Comparison of ENCODE assay signal across 9 mouse cellular contexts in the genomic region with DNA sequence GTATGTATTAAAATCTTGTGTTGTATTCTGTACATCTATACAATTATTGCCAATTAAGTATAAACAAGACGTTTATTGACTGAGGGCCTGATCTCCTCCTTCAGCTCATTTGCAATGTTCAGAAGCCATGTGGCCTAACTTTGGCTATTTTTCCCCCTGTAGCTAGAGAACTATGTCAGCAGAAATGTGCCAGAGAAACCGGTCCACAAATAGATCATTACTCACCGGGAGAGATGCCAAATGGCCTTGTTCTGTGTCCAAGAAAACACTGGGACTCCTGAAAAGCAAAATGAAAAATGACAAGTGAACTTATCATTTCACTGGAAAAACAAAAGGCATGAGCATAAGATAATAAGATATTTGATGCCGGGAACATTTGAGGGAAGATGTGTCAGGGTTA. TPM values are rescaled to one million over a fixed set of nuclear protein-coding genes. Genes with fewer than 3 reads are reported as not detected.
DNase-seq lines count a peak whose midpoint lies in the region; ATAC-seq lines count a peak whose summit lies in the region.
"Had no signal": no experiment of that assay in that cellular context is flagged by ENCODE, and none has a peak within 500 bp of the region (broad histone marks: within the 10 kb centered on the region; RNA-seq: fewer than 3 reads in every experiment).

No protein-coding gene starts in this region.

- no peaks in the 10 kb centered on the region for H3K36me3 ChIP-seq in heart, embryonic 11.5 days (ENCODE audit: control insufficient read depth, insufficient read depth, low read length)
- H3K36me3 ChIP-seq in hindbrain, embryonic 10.5 days: no peaks in the 10 kb centered on the region
- no peaks in the 10 kb centered on the region for H3K36me3 ChIP-seq in liver, embryonic 11.5 days (ENCODE audit: control insufficient read depth, insufficient read depth, low read length)

- H3K4me1 ChIP-seq in heart, embryonic 11.5 days (ENCODE audit: control insufficient read depth, insufficient read depth, low read length): no peaks in the 10 kb centered on the region
- H3K4me1 ChIP-seq in hindbrain, embryonic 10.5 days (replicated peaks): no peaks in the 10 kb centered on the region
- H3K4me1 ChIP-seq in liver, embryonic 11.5 days (replicated peaks; ENCODE audit: control insufficient read depth, insufficient read depth, low read length): no peaks in the 10 kb centered on the region

- no peak overlapping the region for H3K9ac ChIP-seq in heart, embryonic 11.5 days (ENCODE audit: low read depth, low read length)
- no peak overlapping the region for H3K9ac ChIP-seq in liver, embryonic 11.5 days (ENCODE audit: low read depth, low read length)

- H3K4me3 ChIP-seq in heart, embryonic 11.5 days (ENCODE audit: low read depth, low read length): no peak overlapping the region
- no peak overlapping the region for H3K4me3 ChIP-seq in hindbrain, embryonic 10.5 days
- H3K4me3 ChIP-seq in liver, embryonic 11.5 days (ENCODE audit: low read depth, low read length): no peak overlapping the region

- ATAC-seq in heart, embryonic 11.5 days (replicated peaks; ENCODE audit: insufficient number of reproducible peaks, low FRiP score, low TSS enrichment): no peak
- no peak for ATAC-seq in liver, embryonic 11.5 days (replicated peaks; ENCODE audit: low FRiP score)

- H3K4me2 ChIP-seq in heart, embryonic 11.5 days: no peak overlapping the region
- no peak overlapping the region for H3K4me2 ChIP-seq in liver, embryonic 11.5 days

- H3K27me3 ChIP-seq in heart, embryonic 11.5 days (ENCODE audit: control insufficient read depth, insufficient read depth, low read length): no peaks in the 10 kb centered on the region
- H3K27me3 ChIP-seq in hindbrain, embryonic 10.5 days (ENCODE audit: insufficient read depth, poor library complexity, severe bottlenecking): no peaks in the 10 kb centered on the region
- no peaks in the 10 kb centered on the region for H3K27me3 ChIP-seq in liver, embryonic 11.5 days (replicated peaks; ENCODE audit: control insufficient read depth, insufficient read depth, low read length)
- H3K27me3 ChIP-seq: CH12.LX had no signal

- 49% methylated on average over 4 of the region's 4 CpGs for WGBS in heart, embryonic 11.5 days (ENCODE audit: insufficient replicate concordance)
- 91% methylated on average over 4 of the region's 4 CpGs for WGBS in hindbrain, embryonic 10.5 days
- WGBS in liver, embryonic 11.5 days: 77% methylated on average over 4 of the region's 4 CpGs

- no peaks in the 10 kb centered on the region for H3K9me3 ChIP-seq in heart, embryonic 11.5 days (replicated peaks; ENCODE audit: control insufficient read depth, low read length)
- no peaks in the 10 kb centered on the region for H3K9me3 ChIP-seq in hindbrain, embryonic 10.5 days
- H3K9me3 ChIP-seq in liver, embryonic 11.5 days (ENCODE audit: control insufficient read depth, low read length): no peaks in the 10 kb centered on the region

- peak; percentile 79 to 87 for DNase-seq in heart, adult 18-20 months
- DNase-seq in adrenal gland, adult 8-10 months: peak; percentile 76
- DNase-seq in gastrocnemius, postnatal 14 days: peak; percentile 61
- DNase-seq in layer of hippocampus, adult 11-12 months (ENCODE audit: low spot score): peak; percentile 60
- peak; percentile 55 for DNase-seq in retina, postnatal 1 day
- no peak for DNase-seq in hindbrain, embryonic 10.5 days (ENCODE audit: low spot score)
- DNase-seq in liver, embryonic 11.5 days (ENCODE audit: low spot score): no peak

- intact Hi-C loops in gastrocnemius, postnatal 14 days (cut with DNase I; ENCODE audit: low total_unique reads): no loop called here

- no peak overlapping the region for H3K27ac ChIP-seq in heart, embryonic 11.5 days (ENCODE audit: low read depth, low read length)
- no peak overlapping the region for H3K27ac ChIP-seq in hindbrain, embryonic 10.5 days
- H3K27ac ChIP-seq in liver, embryonic 11.5 days (ENCODE audit: low read depth, low read length): no peak overlapping the region

RNA-seq across cellular contexts. Expression of a gene that starts 13.8 kb away (rescaled TPM):
- under 1 TPM in 1 of 2 experiments, not detected in 1; 0.07 TPM for total RNA-seq in heart, adult 18-20 months (2021)
- polyA plus RNA-seq in heart, embryonic 11.5 days (2014; fragmentation: Nextera tagmentation; extraction: Ambion mirVana): 1.8 and 1.9 TPM in 2 replicates
- total RNA-seq in adrenal gland, adult 8-10 months (2022): under 1 TPM in 2 of 4 experiments, not detected in 2; 0.09 to 0.10 TPM
- under 1 TPM in 1 of 2 experiments, not detected in 1; 0.04 TPM for total RNA-seq in gastrocnemius, postnatal 14 days (2021)
- polyA plus RNA-seq in hindbrain, embryonic 10.5 days (2016; fragmentation: Nextera tagmentation; extraction: Ambion mirVana): 5.4 and 13.0 TPM in 2 replicates
- polyA plus RNA-seq in liver, embryonic 11.5 days (2014; fragmentation: Nextera tagmentation; extraction: Ambion mirVana): 0.56 and 0.70 TPM in 2 replicates
- total RNA-seq: CH12.LX had no signal

Comparison
In these comparisons a context has a peak if more than half of its experiments do, and no peak if none do; other contexts are left out.
1. DNase-seq: peak in heart, adult 18-20 months (2 of 2), adrenal gland, adult 8-10 months (single experiment), gastrocnemius, postnatal 14 days (single experiment), layer of hippocampus, adult 11-12 months (single experiment) and retina, postnatal 1 day (single experiment); none in hindbrain, embryonic 10.5 days (single experiment) and liver, embryonic 11.5 days (single experiment).